Mouse (Mus musculus) spleen, adult 2 months (tissue): ENCODE results near the gene Gpr153.

Experiments used
- CTCF ChIP-seq: fragments of 200-500 bp; IDR thresholded peaks from 2 replicates; pipeline ENCODE4 v1.5.1; 2011; ENCODE audit warnings: mild to moderate bottlenecking, inconsistent platforms; ENCODE audit not compliant: insufficient read depth, insufficient read length, insufficient replicate concordance; ENCODE audit errors: extremely low read depth
- POLR2A ChIP-seq: fragments of 200-500 bp; IDR thresholded peaks from 2 replicates; pipeline ENCODE4 v1.6.1; 2011; ENCODE audit warnings: low read depth, low read length, inconsistent platforms

DNA sequence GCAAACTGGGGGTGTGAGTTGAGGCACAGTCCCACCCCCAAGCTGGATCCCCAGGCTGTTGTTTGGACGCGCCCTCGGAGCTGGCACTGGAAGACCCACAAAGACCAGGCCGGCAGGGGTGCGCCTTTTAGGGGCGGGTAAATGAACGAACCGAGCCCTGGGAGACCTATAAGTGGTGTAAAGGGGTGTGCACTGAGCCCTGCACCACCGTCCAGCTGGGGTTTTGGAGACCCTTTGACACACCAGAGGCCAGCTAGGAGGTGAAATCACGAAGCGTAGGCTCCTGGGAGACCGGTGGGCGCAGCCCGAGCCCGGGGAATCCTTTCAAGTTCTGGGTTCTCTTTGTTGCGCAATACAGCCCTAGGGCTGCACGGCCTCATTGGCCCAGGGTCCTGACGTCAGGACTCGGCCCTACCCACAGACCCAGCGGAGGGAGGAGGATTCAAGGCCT lies 674 bp downstream of the Gpr153 start:
- TF ChIP-seq CTCF (no peak), POLR2A (no peak)
